ENCODE assay signal across 8 mouse cellular contexts in the genomic region with DNA sequence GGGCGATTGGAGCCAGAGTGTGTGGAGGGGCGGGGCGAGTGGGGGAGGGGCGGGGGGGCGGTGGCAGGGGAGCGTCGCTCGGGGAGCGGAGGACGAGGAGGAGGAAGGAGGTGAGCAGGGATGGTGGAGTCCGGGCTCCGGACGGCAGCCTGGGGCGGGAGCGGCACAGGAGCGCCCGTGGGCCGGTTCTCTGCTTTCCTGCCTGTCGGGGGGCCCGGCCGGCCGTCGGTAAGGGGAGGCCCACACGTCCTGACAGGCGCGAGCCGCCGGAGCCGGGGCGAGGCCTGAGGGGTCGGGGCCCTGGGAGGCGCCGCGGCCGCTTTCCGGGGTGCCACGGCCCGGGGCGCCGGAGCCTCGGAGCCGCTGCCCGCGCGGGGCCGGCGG. TPM values are rescaled to one million over a fixed set of nuclear protein-coding genes. Genes with fewer than 3 reads are reported as not detected.
DNase-seq lines count a peak whose midpoint lies in the region; ATAC-seq and TF ChIP-seq lines count a peak whose summit lies in the region.

No protein-coding gene starts in this region.

- no peak for DNase-seq in heart, postnatal 0 days (ENCODE audit: low spot score)
- DNase-seq in heart, adult 8-10 months (ENCODE audit: low spot score), result no peak
- no peak for DNase-seq in MEL (ENCODE audit: low read depth, low spot score)
- no peak for DNase-seq in forebrain, postnatal 0 days
- no peak for DNase-seq in midbrain, embryonic 11.5 days (ENCODE audit: low spot score, missing footprints)
- DNase-seq in natural killer cell, adult 2 months (ENCODE audit: low spot score in 2 of 2), result no peak
- DNase-seq in retina, embryonic 14.5 days (ENCODE audit: low spot score), result no peak
- DNase-seq in thymus, postnatal 36 days, result no peak

- no peaks in the 10 kb centered on the region for H3K27me3 ChIP-seq in heart, postnatal 0 days (ENCODE audit: control insufficient read depth, insufficient read depth, low read length)
- no peaks in the 10 kb centered on the region for H3K27me3 ChIP-seq in MEL (ENCODE audit: control insufficient read depth in 1 of 2, insufficient read depth in 2 of 2, low read length in 2 of 2)
- H3K27me3 ChIP-seq in forebrain, postnatal 0 days (ENCODE audit: insufficient read depth, low read length), result no peaks in the 10 kb centered on the region
- H3K27me3 ChIP-seq in midbrain, embryonic 11.5 days (ENCODE audit: control insufficient read depth, insufficient read depth, low read length), result no peaks in the 10 kb centered on the region

- H3K4me1 ChIP-seq in heart, postnatal 0 days (ENCODE audit: control insufficient read depth, insufficient read depth), result peaks cover 12% of the 10 kb centered on the region
- H3K4me1 ChIP-seq in MEL (ENCODE audit: control insufficient read depth in 1 of 2, insufficient read depth in 2 of 2, low read length in 2 of 2), result peaks cover 23 to 53% of the 10 kb centered on the region in 2 experiments
- peaks cover 13% of the 10 kb centered on the region for H3K4me1 ChIP-seq in forebrain, postnatal 0 days (ENCODE audit: insufficient read depth)
- peaks cover 13% of the 10 kb centered on the region for H3K4me1 ChIP-seq in midbrain, embryonic 11.5 days (ENCODE audit: control insufficient read depth, insufficient read depth, low read length)

- WGBS in heart, postnatal 0 days, result under 1% methylated on average over 36 of the region's 47 CpGs
- 0% methylated on average over 28 of the region's 47 CpGs for WGBS in forebrain, postnatal 0 days
- 0% methylated on average over 29 of the region's 47 CpGs for WGBS in midbrain, embryonic 11.5 days

- H3K36me3 ChIP-seq in heart, postnatal 0 days (replicated peaks; ENCODE audit: control insufficient read depth, insufficient read depth, low read length), result no peaks in the 10 kb centered on the region
- H3K36me3 ChIP-seq in MEL (ENCODE audit: control insufficient read depth in 1 of 2, insufficient read depth in 2 of 2, low read length in 2 of 2), result peaks cover 0 to 56% of the 10 kb centered on the region in 2 experiments; a peak in 3 of 4 replicates
- H3K36me3 ChIP-seq in forebrain, postnatal 0 days (ENCODE audit: insufficient read depth), result no peaks in the 10 kb centered on the region
- no peaks in the 10 kb centered on the region for H3K36me3 ChIP-seq in midbrain, embryonic 11.5 days (ENCODE audit: control insufficient read depth, insufficient read depth, low read length)

- no peaks in the 10 kb centered on the region for H3K9me3 ChIP-seq in heart, postnatal 0 days (replicated peaks; ENCODE audit: control insufficient read depth, low read length)
- no peaks in the 10 kb centered on the region for H3K9me3 ChIP-seq in MEL (replicated peaks; ENCODE audit: insufficient read depth, low read length)
- no peaks in the 10 kb centered on the region for H3K9me3 ChIP-seq in forebrain, postnatal 0 days (ENCODE audit: low read length)
- no peaks in the 10 kb centered on the region for H3K9me3 ChIP-seq in midbrain, embryonic 11.5 days (ENCODE audit: control insufficient read depth, low read length)

- no peak for TF ChIP-seq EP300 in heart, postnatal 0 days (IDR thresholded peaks at IDR 0.05; ENCODE audit: low read depth)
- no peak for TF ChIP-seq EP300 in MEL (IDR thresholded peaks at IDR 0.05; ENCODE audit: low read depth in 1 of 2, low read length in 2 of 2)

- H3K4me2 ChIP-seq in heart, postnatal 0 days (ENCODE audit: low read depth, low read length), result peak overlapping the region; percentile 83
- H3K4me2 ChIP-seq in forebrain, postnatal 0 days (ENCODE audit: low read depth), result peak overlapping the region; percentile 50
- H3K4me2 ChIP-seq in midbrain, embryonic 11.5 days, result peak overlapping the region; percentile 60

- peak overlapping the region; percentile 96 for H3K27ac ChIP-seq in heart, postnatal 0 days (ENCODE audit: low read depth)
- H3K27ac ChIP-seq in MEL (ENCODE audit: control insufficient read depth, low read depth, low read length), result peak overlapping the region; percentile 81
- H3K27ac ChIP-seq in forebrain, postnatal 0 days (ENCODE audit: low read depth, low read length), result peak overlapping the region; percentile 91
- H3K27ac ChIP-seq in midbrain, embryonic 11.5 days (ENCODE audit: low read depth, low read length), result peak overlapping the region; percentile 93

- no peak for TF ChIP-seq RAD21 in MEL (IDR thresholded peaks at IDR 0.05; ENCODE audit: low read depth, low read length)

- H3K4me3 ChIP-seq in heart, postnatal 0 days (ENCODE audit: low read depth, low read length), result peak overlapping the region; percentile 89
- H3K4me3 ChIP-seq in MEL (ENCODE audit: control insufficient read depth in 1 of 2, insufficient read depth in 1 of 2, low read depth in 2 of 2, low read length in 2 of 2), result peak overlapping the region; percentile 72 to 83
- H3K4me3 ChIP-seq in forebrain, postnatal 0 days (ENCODE audit: low read depth, low read length), result peak overlapping the region; percentile 65
- peak overlapping the region; percentile 96 for H3K4me3 ChIP-seq in midbrain, embryonic 11.5 days (ENCODE audit: low read depth, low read length)

- TF ChIP-seq POLR2A in MEL (IDR thresholded peaks at IDR 0.05; ENCODE audit: control insufficient read depth in 1 of 2, insufficient read depth in 1 of 2, low read depth in 1 of 2, low read length in 2 of 2, poor library complexity in 1 of 2), result peak; percentile 49 to 87; a peak in 3 of 4 replicates

- no peak for TF ChIP-seq CTCF in heart, postnatal 0 days (IDR thresholded peaks at IDR 0.05; ENCODE audit: low read depth)
- TF ChIP-seq CTCF in MEL (IDR thresholded peaks at IDR 0.05 in 2 of 3, conservative IDR thresholded peaks at IDR 0.05 in 1 of 3; ENCODE audit: control insufficient read depth in 1 of 3, insufficient read depth in 1 of 3, low read depth in 2 of 3, low read length in 3 of 3, poor library complexity in 1 of 3, severe bottlenecking in 1 of 3), result no peak
- no peak for TF ChIP-seq CTCF in forebrain, postnatal 0 days (IDR thresholded peaks at IDR 0.05; ENCODE audit: low read depth)

- ATAC-seq in heart, postnatal 0 days (ENCODE audit: insufficient read depth, low read depth), result no peak; the same call in 1 of the 2 replicates
- peak; percentile 49 for ATAC-seq in forebrain, postnatal 0 days
- ATAC-seq in midbrain, embryonic 11.5 days (ENCODE audit: low FRiP score), result no peak

- peaks cover 39% of the 10 kb centered on the region for H3K79me2 ChIP-seq in MEL (ENCODE audit: control insufficient read depth, insufficient read depth, low read length, poor library complexity)

- peak overlapping the region; percentile 98 for H3K9ac ChIP-seq in heart, postnatal 0 days (replicated peaks; ENCODE audit: low read depth, low read length)
- H3K9ac ChIP-seq in MEL (ENCODE audit: control insufficient read depth, low read depth, low read length, poor library complexity, severe bottlenecking), result peak overlapping the region; percentile 97
- peak overlapping the region; percentile 83 for H3K9ac ChIP-seq in forebrain, postnatal 0 days
- H3K9ac ChIP-seq in midbrain, embryonic 11.5 days (ENCODE audit: low read length), result peak overlapping the region; percentile 97

TF ChIP-seq in MEL, 35 proteins besides CTCF, POLR2A, EP300 and RAD21 (continues in another document):
- 0 out of 2 replicates have a peak, but pooled peaks have one; percentile 19 for TF ChIP-seq TCF12 (IDR thresholded peaks at IDR 0.05; ENCODE audit: low read depth, low read length)
- TF ChIP-seq ZMIZ1 (IDR thresholded peaks at IDR 0.05; ENCODE audit: low read depth, low read length), result peak; percentile 90
- peak; percentile 40; the same call in 1 of the 2 replicates for TF ChIP-seq POLR2AphosphoS2 (IDR thresholded peaks at IDR 0.05; ENCODE audit: low read length)
- peak; percentile 80 for TF ChIP-seq NELFE (IDR thresholded peaks at IDR 0.05; ENCODE audit: low read depth, low read length)
- TF ChIP-seq UBTF (IDR thresholded peaks at IDR 0.05; ENCODE audit: borderline replicate concordance, insufficient read depth, low read depth, low read length), result 0 out of 2 replicates have a peak, but pooled peaks have one; percentile 85
- no peak for TF ChIP-seq MXI1 (IDR thresholded peaks at IDR 0.05; ENCODE audit: low read depth, low read length)

RNA-seq across cellular contexts. Expression of gene Bbip1, which starts 0.4 kb away (rescaled TPM):
- 32.1 and 45.5 TPM in 2 replicates for total RNA-seq in heart, postnatal 0 days (2014; rRNA removed; ENCODE audit: low replicate concordance)
- polyA plus RNA-seq in heart, postnatal 0 days (2015; fragmentation: Nextera tagmentation; extraction: Ambion mirVana), result 74.2 and 78.3 TPM in 2 replicates
- 10 to 100 TPM; 36.5 to 41.6 (median 37.9) TPM for total RNA-seq in heart, adult 8-10 months (2022)
- total RNA-seq in MEL (2012; rRNA removed), result 71.3 and 81.9 TPM in 2 replicates
- 10 to 100 TPM in 1 of 2 experiments, not detected in 1; 75.9 TPM for polyA plus RNA-seq in MEL (2012; ENCODE audit: insufficient read depth in 1 of 2, insufficient read length in 2 of 2, low read depth in 1 of 2, low replicate concordance in 2 of 2, missing spikeins in 1 of 2)
- total RNA-seq in forebrain, postnatal 0 days (2014; rRNA removed), result 138 and 189 TPM in 2 replicates
- 196 and 240 TPM in 2 replicates for polyA plus RNA-seq in forebrain, postnatal 0 days (2015; fragmentation: Nextera tagmentation; extraction: Ambion mirVana)
- polyA plus RNA-seq in midbrain, embryonic 11.5 days (2014; fragmentation: Nextera tagmentation; extraction: Ambion mirVana), result 147 and 148 TPM in 2 replicates

RNA-seq across cellular contexts. Expression of gene Shoc2, which starts 0.7 kb away (rescaled TPM):
- total RNA-seq in heart, postnatal 0 days (2014; rRNA removed; ENCODE audit: low replicate concordance), result 38.0 and 48.6 TPM in 2 replicates
- 20.1 and 22.1 TPM in 2 replicates for polyA plus RNA-seq in heart, postnatal 0 days (2015; fragmentation: Nextera tagmentation; extraction: Ambion mirVana)
- 10 to 100 TPM; 23.1 to 27.9 (median 24.0) TPM for total RNA-seq in heart, adult 8-10 months (2022)
- total RNA-seq in MEL (2012; rRNA removed), result 33.4 and 37.0 TPM in 2 replicates
- polyA plus RNA-seq in MEL (2012; ENCODE audit: insufficient read depth in 1 of 2, insufficient read length in 2 of 2, low read depth in 1 of 2, low replicate concordance in 2 of 2, missing spikeins in 1 of 2), result 10 to 100 TPM in 1 of 2 experiments, not detected in 1; 55.6 TPM
- 83.3 and 101 TPM in 2 replicates for total RNA-seq in forebrain, postnatal 0 days (2014; rRNA removed)
- 38.6 and 49.6 TPM in 2 replicates for polyA plus RNA-seq in forebrain, postnatal 0 days (2015; fragmentation: Nextera tagmentation; extraction: Ambion mirVana)
- 78.6 and 88.5 TPM in 2 replicates for polyA plus RNA-seq in midbrain, embryonic 11.5 days (2014; fragmentation: Nextera tagmentation; extraction: Ambion mirVana)

RNA-seq across cellular contexts. Expression of gene Pdcd4, which starts 52.7 kb away (rescaled TPM):
- 4.2 and 5.5 TPM in 2 replicates for total RNA-seq in heart, postnatal 0 days (2014; rRNA removed; ENCODE audit: low replicate concordance)
- polyA plus RNA-seq in heart, postnatal 0 days (2015; fragmentation: Nextera tagmentation; extraction: Ambion mirVana), result 28.6 and 34.8 TPM in 2 replicates
- total RNA-seq in heart, adult 8-10 months (2022), result 10 to 100 TPM; 18.3 to 28.1 (median 23.4) TPM
- 19.7 and 30.0 TPM in 2 replicates for total RNA-seq in MEL (2012; rRNA removed)
- polyA plus RNA-seq in MEL (2012; ENCODE audit: insufficient read depth in 1 of 2, insufficient read length in 2 of 2, low read depth in 1 of 2, low replicate concordance in 2 of 2, missing spikeins in 1 of 2), result 10 to 100 TPM in 1 of 2 experiments, not detected in 1; 37.6 TPM
- total RNA-seq in forebrain, postnatal 0 days (2014; rRNA removed), result 24.4 and 32.3 TPM in 2 replicates
- 55.1 and 82.7 TPM in 2 replicates for polyA plus RNA-seq in forebrain, postnatal 0 days (2015; fragmentation: Nextera tagmentation; extraction: Ambion mirVana)
- polyA plus RNA-seq in midbrain, embryonic 11.5 days (2014; fragmentation: Nextera tagmentation; extraction: Ambion mirVana), result 61.9 and 65.7 TPM in 2 replicates
